Mouse (Mus musculus) limb, embryonic 15.5 days (tissue): Measurements from ENCODE around the gene Slc9a8. TPM values are rescaled to one million over a fixed set of nuclear protein-coding genes. Genes with fewer than 3 reads are reported as not detected.

Experiments
- ATAC-seq: fragments of 200-750 bp; cut with Nextera tagmentation; 2 replicates; pipeline ENCODE4 v1.8.0; 2017; ENCODE audit warnings: low read depth, moderate TSS enrichment; ENCODE audit not compliant: insufficient number of reproducible peaks, low FRiP score, low TSS enrichment
- H3K27ac ChIP-seq: fragments of 300-500 bp; sonication (generic); 2 replicates; pipeline ENCODE4 v1.5.1; 2015; ENCODE audit warnings: moderate library complexity, mild to moderate bottlenecking, inconsistent platforms
- H3K27me3 ChIP-seq: fragments of 300-500 bp; sonication (generic); 2 replicates; pipeline ENCODE4 v1.6.1; 2015; ENCODE audit warnings: inconsistent platforms
- H3K36me3 ChIP-seq: fragments of 300-500 bp; sonication (generic); 2 replicates; pipeline ENCODE4 v1.6.1; 2015; ENCODE audit warnings: inconsistent platforms
- H3K4me1 ChIP-seq: fragments of 300-500 bp; sonication (generic); 2 replicates; pipeline ENCODE4 v1.6.1; 2015; ENCODE audit warnings: inconsistent platforms
- H3K4me2 ChIP-seq: fragments of 300-500 bp; sonication (generic); 2 replicates; pipeline ENCODE4 v1.6.1; 2015; ENCODE audit warnings: mild to moderate bottlenecking, inconsistent platforms
- H3K4me3 ChIP-seq: fragments of 300-500 bp; sonication (generic); 2 replicates; pipeline ENCODE4 v1.5.1; 2015; ENCODE audit warnings: mild to moderate bottlenecking, inconsistent platforms
- H3K9ac ChIP-seq: fragments of 300-500 bp; sonication (generic); 2 replicates; pipeline ENCODE4 v1.6.1; 2015; ENCODE audit warnings: inconsistent platforms
- H3K9me3 ChIP-seq: fragments of 300-500 bp; sonication (generic); 2 replicates; pipeline ENCODE4 v1.6.1; 2016; ENCODE audit warnings: inconsistent platforms
- WGBS: fragments of 180-500 bp; shearing (Covaris S2); methylation state at CpG from one replicate; pipeline ENCODE4 v1.1.7; 2015; 5-methylcytosine and 5-hydroxymethylcytosine counted together
- polyA plus RNA-seq: library from polyadenylated mRNA; unstranded; fragments of >200 nt; fragmentation: Nextera tagmentation; extraction: Ambion mirVana; gene quantifications from 2 replicates; pipeline ENCODE4 v1.2.1, GENCODE M21; 2015

Gene Slc9a8
- polyA plus RNA-seq, 1 experiment from 2014 or later: 16.6 TPM

- Histone ChIP-seq H3K27me3 (no peaks in the 10 kb centered on the region), H3K4me1 (no peaks in the 10 kb centered on the region), H3K9me3 (no peaks in the 10 kb centered on the region), H3K36me3 (peaks cover 79% of the 10 kb centered on the region), H3K4me2 (no peak overlapping the region), H3K27ac (no peak overlapping the region), H3K4me3 (no peak overlapping the region), H3K9ac (no peak overlapping the region)
- WGBS: 89% methylated on average over 9 of the region's 9 CpGs
- ATAC-seq: no peak
Observed at GRCm38 (mm10) chr2:167457213-167457612, 35.7 kb downstream of the Slc9a8 start.

- Histone ChIP-seq H3K4me3 (no peak overlapping the region), H3K9ac (no peak overlapping the region), H3K36me3 (peaks cover 72% of the 10 kb centered on the region), H3K4me1 (no peaks in the 10 kb centered on the region), H3K4me2 (no peak overlapping the region), H3K27me3 (no peaks in the 10 kb centered on the region), H3K9me3 (no peaks in the 10 kb centered on the region), H3K27ac (no peak overlapping the region)
- no peak for ATAC-seq
- WGBS: 93% methylated on average over 3 of the region's 3 CpGs
Observed at GRCm38 (mm10) chr2:167458548-167458947, 37.0 kb downstream of the Slc9a8 start.

- Histone ChIP-seq H3K9ac (no peak overlapping the region), H3K36me3 (peaks cover 67% of the 10 kb centered on the region), H3K9me3 (no peaks in the 10 kb centered on the region), H3K27me3 (no peaks in the 10 kb centered on the region), H3K4me2 (no peak overlapping the region), H3K4me1 (no peaks in the 10 kb centered on the region), H3K27ac (no peak overlapping the region), H3K4me3 (no peak overlapping the region)
- 94% methylated on average over 6 of the region's 6 CpGs for WGBS
- ATAC-seq: no peak
Observed at GRCm38 (mm10) chr2:167459071-167459865, 37.8 kb downstream of the Slc9a8 start.

DNA sequence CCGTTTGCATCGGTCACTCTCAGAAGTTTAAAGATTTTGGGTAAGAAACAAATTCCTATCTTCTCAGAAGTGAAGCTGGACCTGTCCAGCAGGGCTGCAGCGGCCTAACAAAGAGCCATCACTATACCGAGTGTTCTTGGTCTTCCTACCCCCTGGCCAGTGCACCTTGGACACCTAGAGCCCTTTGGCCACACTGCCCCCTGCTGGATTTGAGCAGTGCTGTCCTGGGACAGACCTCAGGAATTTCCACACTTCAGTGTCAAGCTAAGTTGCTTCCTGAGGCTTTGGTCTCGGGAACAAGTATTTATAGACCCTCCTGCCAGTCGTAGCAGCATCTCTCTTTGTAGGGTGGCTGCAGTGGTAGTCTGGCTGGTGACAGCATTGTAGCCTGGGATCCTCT, 41.4 kb downstream of the Slc9a8 start:
- WGBS: 51% methylated on average over 6 of the region's 6 CpGs
- no peak overlapping the region for H3K4me2 ChIP-seq

DNA sequence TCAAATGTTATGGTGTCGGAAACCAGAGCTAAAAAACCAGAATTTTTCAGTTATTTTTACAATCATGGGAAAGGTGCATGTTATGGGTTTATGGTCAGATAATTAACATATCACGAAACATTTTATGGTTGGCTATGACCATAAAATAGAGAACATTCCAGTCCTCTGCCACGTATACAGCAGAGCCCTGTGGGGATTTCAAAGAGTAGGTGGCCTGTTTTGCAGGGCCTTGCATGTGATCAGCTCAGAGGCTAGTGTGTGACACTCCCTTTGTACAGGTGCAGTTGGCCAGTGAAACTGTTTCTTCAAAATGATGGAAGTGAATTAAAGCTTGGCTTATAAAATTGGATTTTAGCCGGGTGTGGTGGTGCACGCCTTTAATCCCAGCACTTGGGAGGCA, 42.3 kb downstream of the Slc9a8 start:
- Histone ChIP-seq H3K36me3 (peaks cover 53% of the 10 kb centered on the region), H3K27ac (no peak overlapping the region), H3K9me3 (no peaks in the 10 kb centered on the region), H3K27me3 (no peaks in the 10 kb centered on the region), H3K9ac (no peak overlapping the region), H3K4me2 (no peak overlapping the region), H3K4me3 (no peak overlapping the region), H3K4me1 (no peaks in the 10 kb centered on the region)
- ATAC-seq: no peak
- WGBS: 64% methylated on average over 5 of the region's 5 CpGs

More for the DNA sequence above, 41.4 kb downstream of the Slc9a8 start:
- Histone ChIP-seq H3K4me3 (no peak overlapping the region), H3K27ac (no peak overlapping the region), H3K4me1 (no peaks in the 10 kb centered on the region), H3K9ac (no peak overlapping the region), H3K27me3 (no peaks in the 10 kb centered on the region), H3K9me3 (no peaks in the 10 kb centered on the region), H3K36me3 (peaks cover 54% of the 10 kb centered on the region)
- no peak for ATAC-seq

DNA sequence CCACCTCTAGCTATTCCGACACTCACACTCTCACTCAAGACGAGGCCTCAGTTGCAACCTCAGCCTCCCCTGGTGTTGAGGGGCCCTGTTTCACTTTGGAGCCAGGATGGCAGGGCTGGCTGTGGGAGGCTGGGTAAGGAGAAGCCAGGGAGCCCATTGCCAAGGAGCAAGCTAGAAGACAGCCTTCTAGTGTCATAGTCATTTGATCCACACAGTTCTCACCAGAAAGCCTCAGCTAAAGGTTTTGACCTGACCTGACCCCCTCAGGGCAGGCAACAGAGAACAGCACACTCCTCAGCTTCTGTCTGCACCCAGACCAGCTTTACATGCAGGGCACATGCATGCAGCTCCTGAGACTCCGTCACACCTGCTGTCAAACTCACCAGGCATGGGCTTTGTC, 44.4 kb downstream of the Slc9a8 start:
- H3K4me1 ChIP-seq: no peaks in the 10 kb centered on the region
- 88% methylated on average over 3 of the region's 3 CpGs for WGBS
- H3K27ac ChIP-seq: no peak overlapping the region
- H3K4me2 ChIP-seq: no peak overlapping the region
- no peaks in the 10 kb centered on the region for H3K9me3 ChIP-seq
- H3K4me3 ChIP-seq: no peak overlapping the region
- ATAC-seq: no peak
- peaks cover 55% of the 10 kb centered on the region for H3K36me3 ChIP-seq
- no peaks in the 10 kb centered on the region for H3K27me3 ChIP-seq
- no peak overlapping the region for H3K9ac ChIP-seq

- no peak for ATAC-seq
- peaks cover 62% of the 10 kb centered on the region for H3K36me3 ChIP-seq
- no peaks in the 10 kb centered on the region for H3K27me3 ChIP-seq
- H3K4me1 ChIP-seq: no peaks in the 10 kb centered on the region
- no peak overlapping the region for H3K27ac ChIP-seq
- no peak overlapping the region for H3K4me3 ChIP-seq
- H3K9ac ChIP-seq: no peak overlapping the region
- no peaks in the 10 kb centered on the region for H3K9me3 ChIP-seq
- H3K4me2 ChIP-seq: no peak overlapping the region
- 79% methylated on average over 5 of the region's 5 CpGs for WGBS
Observed at GRCm38 (mm10) chr2:167467214-167467613, 45.7 kb downstream of the Slc9a8 start.

DNA sequence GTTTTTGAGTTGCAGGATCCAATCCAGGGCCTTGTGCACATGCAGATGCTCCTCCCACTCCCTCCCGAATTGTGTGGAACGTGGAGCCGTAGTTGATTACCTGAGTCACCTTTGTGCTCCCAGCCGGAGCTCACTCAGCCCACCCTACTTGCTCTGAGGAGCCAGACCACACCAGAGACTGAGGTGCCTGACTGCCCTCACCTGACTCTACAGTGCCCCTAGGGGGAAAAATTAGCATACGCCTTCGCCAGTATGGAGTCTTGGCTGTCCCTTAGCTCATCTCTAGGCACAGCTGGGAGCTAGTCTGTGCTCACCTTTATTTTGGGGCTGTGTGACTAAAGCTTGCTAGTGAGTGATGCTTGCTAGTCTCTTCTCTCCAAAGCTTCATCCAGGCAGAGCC, 46.9 kb downstream of the Slc9a8 start:
- 75% methylated on average over 6 of the region's 6 CpGs for WGBS
- ATAC-seq: no peak
- peaks cover 72% of the 10 kb centered on the region for H3K36me3 ChIP-seq

DNA sequence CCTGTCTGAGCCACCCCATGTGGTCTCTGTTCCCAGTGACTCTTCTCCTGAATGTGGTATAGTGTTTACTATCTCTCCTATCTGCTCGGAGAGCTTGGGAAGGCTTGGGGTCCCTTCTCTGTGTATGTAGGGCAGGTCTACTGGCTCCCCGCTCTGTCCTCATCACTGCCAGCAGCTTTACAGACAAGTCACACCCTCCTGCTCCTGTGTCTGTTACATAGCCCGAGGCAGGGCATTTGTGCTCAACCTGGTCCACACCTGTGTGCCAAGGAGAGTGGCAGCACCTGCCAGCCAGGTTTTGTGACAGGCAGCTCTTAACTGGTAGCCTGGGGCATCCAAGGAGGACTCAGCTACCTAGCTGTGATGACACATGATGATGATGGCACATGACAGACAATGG, 49.1 kb downstream of the Slc9a8 start:
- Histone ChIP-seq H3K36me3 (peaks cover 84% of the 10 kb centered on the region), H3K9ac (no peak overlapping the region), H3K9me3 (no peaks in the 10 kb centered on the region), H3K4me3 (no peak overlapping the region), H3K4me2 (no peak overlapping the region), H3K27ac (no peak overlapping the region), H3K27me3 (no peaks in the 10 kb centered on the region), H3K4me1 (no peaks in the 10 kb centered on the region)
- 89% methylated on average over 3 of the region's 3 CpGs for WGBS
- ATAC-seq: no peak

More for the DNA sequence above, 46.9 kb downstream of the Slc9a8 start:
- Histone ChIP-seq H3K4me3 (no peak overlapping the region), H3K9me3 (no peaks in the 10 kb centered on the region), H3K4me2 (no peak overlapping the region), H3K9ac (no peak overlapping the region), H3K4me1 (no peaks in the 10 kb centered on the region), H3K27ac (no peak overlapping the region), H3K27me3 (no peaks in the 10 kb centered on the region)

GRCm38 (mm10) chr2:167471585-167471984, 50.1 kb downstream of the Slc9a8 start:
- 85% methylated on average over 6 of the region's 6 CpGs for WGBS
- Histone ChIP-seq H3K27ac (no peak overlapping the region), H3K36me3 (peaks cover 77% of the 10 kb centered on the region), H3K9me3 (no peaks in the 10 kb centered on the region), H3K27me3 (no peaks in the 10 kb centered on the region), H3K4me1 (peaks cover 7% of the 10 kb centered on the region), H3K4me2 (no peak overlapping the region), H3K4me3 (no peak overlapping the region), H3K9ac (no peak overlapping the region)
- ATAC-seq: no peak

GRCm38 (mm10) chr2:167474218-167474617, 52.7 kb downstream of the Slc9a8 start:
- no peaks in the 10 kb centered on the region for H3K9me3 ChIP-seq
- H3K4me2 ChIP-seq: no peak overlapping the region
- peaks cover 62% of the 10 kb centered on the region for H3K36me3 ChIP-seq
- no peak overlapping the region for H3K9ac ChIP-seq
- no peak overlapping the region for H3K4me3 ChIP-seq
- WGBS: 84% methylated on average over 6 of the region's 6 CpGs
- H3K27me3 ChIP-seq: no peaks in the 10 kb centered on the region
- H3K4me1 ChIP-seq: peaks cover 13% of the 10 kb centered on the region
- no peak for ATAC-seq
- H3K27ac ChIP-seq: no peak overlapping the region

GRCm38 (mm10) chr2:167475596-167475995, 54.1 kb downstream of the Slc9a8 start:
- peaks cover 58% of the 10 kb centered on the region for H3K36me3 ChIP-seq
- no peaks in the 10 kb centered on the region for H3K27me3 ChIP-seq
- no peak overlapping the region for H3K4me3 ChIP-seq
- no peak overlapping the region for H3K27ac ChIP-seq
- peaks cover 13% of the 10 kb centered on the region for H3K4me1 ChIP-seq
- no peak for ATAC-seq
- no peak overlapping the region for H3K4me2 ChIP-seq
- no peak overlapping the region for H3K9ac ChIP-seq
- H3K9me3 ChIP-seq: no peaks in the 10 kb centered on the region
- 84% methylated on average over 5 of the region's 5 CpGs for WGBS
